Mouse (Mus musculus) testis, adult 2 months (tissue): Measurements from ENCODE around the gene Zc3h10.

Source experiments
- CTCF ChIP-seq: fragments of 200-500 bp; IDR thresholded peaks from 2 replicates; pipeline ENCODE4 v1.5.1; 2012; ENCODE audit warnings: low read depth, mild to moderate bottlenecking, inconsistent platforms, low read length, moderate library complexity; ENCODE audit not compliant: control insufficient read depth, insufficient read depth, insufficient replicate concordance
- POLR2A ChIP-seq: fragments of 200-500 bp; IDR thresholded peaks from 2 replicates; pipeline ENCODE4 v1.6.1; 2012; ENCODE audit warnings: low read depth, mild to moderate bottlenecking, inconsistent platforms, low read length, moderate library complexity; ENCODE audit not compliant: control insufficient read depth

DNA sequence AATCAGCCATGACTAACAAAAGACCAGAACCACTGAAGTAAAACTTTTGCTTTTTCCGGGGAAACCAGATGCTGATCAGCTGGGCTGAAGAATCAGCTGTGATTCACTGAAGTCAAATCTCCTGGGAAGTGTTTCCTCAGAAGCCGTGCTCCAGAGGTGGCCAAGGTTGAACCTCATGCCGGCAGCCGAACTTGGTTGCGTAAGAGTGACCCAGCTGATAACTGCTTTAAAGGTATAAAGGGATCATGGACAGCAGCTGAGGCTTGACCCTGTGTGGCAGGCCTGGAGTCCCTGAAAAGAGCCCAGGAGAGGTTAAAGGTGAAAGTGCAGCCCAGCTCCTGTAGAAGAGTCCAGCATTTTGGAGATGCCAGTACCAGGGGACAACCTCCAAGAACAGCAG lies 45.2 kb downstream of the Zc3h10 start:
- no peak for TF ChIP-seq POLR2A
- no peak for TF ChIP-seq CTCF
